Mouse (Mus musculus): ENCODE results near the gene Creld2.
"Not testable (repeated sequence)": the region's sequence is repeated elsewhere in the genome, so short reads cannot be mapped to it uniquely, and the experiment has no call there.

The Creld2 gene

DNA sequence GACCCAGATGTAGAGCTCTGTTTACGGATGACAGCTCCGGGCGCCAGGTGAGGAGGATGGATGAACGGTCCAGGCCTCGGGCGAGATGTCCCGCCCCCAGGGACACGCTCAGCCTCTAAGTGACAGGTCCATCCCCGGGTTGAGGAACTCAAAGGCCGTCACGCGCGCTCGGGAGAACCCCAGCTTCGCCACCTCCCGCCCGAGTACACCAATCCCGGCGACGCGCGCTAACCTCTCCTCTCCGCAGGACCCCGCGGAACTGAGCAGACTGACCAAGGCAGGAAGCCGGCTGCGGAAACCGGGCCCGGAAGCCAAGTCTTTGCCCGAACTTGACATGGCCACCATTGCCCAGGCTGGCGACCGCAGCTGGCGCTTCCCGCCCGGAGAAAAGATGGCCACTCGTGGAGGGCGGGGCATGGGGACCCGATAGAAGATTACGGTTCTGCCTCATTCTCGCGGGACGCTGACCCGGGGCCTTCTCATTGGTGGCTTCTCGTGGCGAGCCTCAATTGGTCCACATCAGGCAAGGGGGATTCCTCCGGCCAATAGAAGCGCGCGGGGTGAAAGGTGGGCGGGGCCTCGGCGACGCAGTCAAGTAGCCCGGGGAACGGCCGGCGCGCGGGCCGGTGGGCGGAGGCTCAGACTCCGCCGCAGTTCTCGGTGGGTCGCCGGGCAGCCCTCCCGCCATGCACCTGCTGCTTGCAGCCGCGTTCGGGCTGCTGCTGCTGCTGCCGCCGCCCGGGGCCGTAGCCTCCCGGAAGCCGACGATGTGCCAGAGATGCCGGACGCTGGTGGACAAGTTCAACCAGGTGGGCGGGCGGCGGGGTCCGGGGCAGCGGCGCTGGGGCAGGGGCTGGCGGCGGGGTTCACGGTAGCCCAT is at the start of gene Creld2, which contains the start of gene Alg12:
TSS of gene Creld2 (plus strand) at position 621 of the 880 bp plus-strand sequence.
TSS of gene Alg12 (minus strand) at position 293 of the 880 bp plus-strand sequence.
- DNase-seq (ENCODE audit: low read depth, low spot score) = peak; percentile 98

DNA sequence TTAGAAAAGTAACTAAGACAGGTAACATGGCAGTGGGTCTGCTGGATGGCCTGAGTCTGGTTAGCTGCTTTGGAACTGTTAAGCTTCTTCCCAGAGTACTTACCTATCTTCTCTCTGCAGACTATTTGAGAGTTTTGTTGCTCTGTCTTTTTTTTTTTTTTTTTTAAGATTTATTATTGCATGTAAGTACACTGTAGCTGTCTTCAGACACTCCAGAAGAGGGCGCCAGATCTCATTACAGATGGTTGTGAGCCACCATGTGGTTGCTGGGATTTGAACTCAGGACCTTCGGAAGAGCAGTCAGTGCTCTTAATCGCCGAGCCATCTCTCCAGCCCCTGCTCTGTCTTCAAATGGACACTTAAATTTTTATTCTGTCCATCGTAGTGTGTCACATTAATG is 44.8 kb upstream of the Creld2 start:
- DNase-seq (ENCODE audit: low read depth, low spot score) = not testable (repeated sequence)

DNA sequence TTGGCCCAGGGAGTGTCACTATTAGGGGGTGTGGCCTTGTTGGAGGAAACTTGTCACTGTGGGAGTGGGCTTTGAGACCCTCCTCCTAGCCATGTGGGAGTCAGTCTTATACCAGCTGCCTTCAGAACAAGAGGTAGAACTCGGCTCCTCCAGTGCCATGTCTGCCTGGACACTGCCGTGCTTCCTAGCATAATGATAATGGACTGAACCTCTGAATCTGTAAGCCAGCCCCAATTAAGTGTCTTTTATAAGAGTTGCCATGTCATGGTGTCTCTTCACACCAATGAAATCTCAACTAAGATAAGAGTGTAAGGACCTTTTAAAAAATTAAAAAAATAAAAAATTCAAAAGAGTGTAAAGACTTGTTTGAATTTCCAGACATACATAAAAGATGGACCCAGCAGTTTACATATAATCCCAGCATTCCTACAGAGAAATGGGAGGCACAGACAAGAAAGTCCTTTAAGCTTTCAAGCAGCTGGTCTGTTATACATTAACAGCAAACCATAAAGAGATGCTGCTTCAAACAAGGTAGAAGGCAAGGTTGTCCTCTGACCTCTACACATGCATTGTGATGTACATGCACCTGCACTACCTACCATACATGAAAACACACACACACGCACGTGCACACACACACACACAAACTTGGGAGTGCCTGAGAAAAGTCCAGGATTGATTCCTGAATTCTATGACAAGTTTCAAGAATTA is 27.2 kb upstream of the Creld2 start:
- DNase-seq (ENCODE audit: low read depth, low spot score) = no peak

DNA sequence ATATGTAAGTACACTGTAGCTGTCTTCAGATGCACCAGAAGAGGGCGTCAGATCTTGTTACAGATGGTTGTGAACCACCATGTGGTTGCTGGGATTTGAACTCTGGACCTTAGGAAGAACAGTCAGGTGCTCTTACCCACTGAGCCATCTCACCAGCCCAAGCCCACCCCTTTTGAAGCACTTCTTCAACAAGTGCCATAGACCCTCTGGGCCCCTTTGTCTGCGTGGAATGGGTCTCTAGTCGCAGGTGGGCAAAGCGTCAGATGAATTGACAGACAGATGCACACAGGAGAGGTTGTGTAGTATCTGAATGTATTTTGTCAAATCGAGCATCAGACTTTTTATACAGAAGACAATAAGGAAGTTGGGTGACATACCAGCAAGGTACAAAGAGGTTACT is 24.7 kb upstream of the Creld2 start:
- not testable (repeated sequence) for DNase-seq (ENCODE audit: low read depth, low spot score)

DNA sequence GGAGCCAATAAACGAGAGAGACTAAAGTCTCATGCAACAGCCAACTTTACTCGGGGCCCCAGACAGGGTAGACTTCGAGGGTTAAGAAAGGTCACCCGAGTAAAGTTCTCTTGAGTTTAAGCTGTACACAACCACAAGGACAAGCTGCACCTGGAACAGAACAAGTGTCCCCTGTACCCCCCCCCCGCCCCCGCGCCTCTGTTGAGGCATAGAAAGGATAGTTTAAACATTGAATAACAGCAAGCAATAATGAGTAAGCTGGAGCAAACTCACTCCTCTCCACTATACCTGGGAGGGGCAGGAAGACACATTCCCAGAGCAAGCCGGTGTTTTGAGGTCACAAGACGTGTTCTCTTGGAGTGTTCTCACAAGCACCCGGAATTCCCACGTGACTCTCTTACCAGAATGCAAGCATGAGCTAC is 19.5 kb upstream of the Creld2 start:
- DNase-seq (ENCODE audit: low read depth, low spot score) = no peak

DNA sequence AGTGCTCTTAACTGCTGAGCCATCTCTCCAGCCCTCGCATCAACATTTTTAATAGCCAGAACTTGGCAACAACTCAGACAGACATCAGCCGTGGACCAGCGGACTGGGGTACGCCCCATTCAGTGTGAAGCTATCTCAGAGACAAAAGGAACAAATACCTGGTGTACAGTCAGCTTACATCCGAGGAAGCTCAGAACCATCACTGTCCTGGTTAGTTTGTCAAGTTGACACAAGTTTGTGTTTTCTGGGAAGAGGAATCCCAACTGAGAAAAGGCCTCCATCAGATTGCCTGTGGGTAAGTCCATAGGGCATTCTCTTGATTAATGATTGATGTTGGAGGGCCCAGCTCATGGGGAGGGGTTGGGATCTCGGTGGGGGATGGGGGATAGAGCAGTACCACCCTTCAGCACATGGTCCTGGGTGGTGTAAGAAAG is 18.5 kb upstream of the Creld2 start:
- DNase-seq (ENCODE audit: low read depth, low spot score) = no peak

DNA sequence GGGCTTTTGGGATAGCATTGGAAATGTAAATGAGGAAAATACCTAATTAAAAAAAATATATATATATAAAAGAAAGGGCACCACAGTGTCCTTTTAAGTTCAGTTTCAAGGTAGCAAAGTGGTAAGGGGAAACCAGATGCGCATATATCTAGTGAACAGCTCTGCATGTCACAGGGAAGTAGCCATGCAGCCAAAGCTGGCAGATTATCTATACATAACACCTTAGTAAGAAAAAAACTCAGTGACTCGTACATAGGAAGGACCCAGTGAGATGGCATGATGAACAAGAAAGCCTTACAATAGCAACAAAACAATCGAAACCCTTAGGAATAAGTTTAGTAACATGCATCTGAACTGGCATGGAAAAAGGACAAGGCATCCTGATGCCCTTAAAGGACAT is 17.5 kb upstream of the Creld2 start:
- DNase-seq (ENCODE audit: low read depth, low spot score) = no peak

DNA sequence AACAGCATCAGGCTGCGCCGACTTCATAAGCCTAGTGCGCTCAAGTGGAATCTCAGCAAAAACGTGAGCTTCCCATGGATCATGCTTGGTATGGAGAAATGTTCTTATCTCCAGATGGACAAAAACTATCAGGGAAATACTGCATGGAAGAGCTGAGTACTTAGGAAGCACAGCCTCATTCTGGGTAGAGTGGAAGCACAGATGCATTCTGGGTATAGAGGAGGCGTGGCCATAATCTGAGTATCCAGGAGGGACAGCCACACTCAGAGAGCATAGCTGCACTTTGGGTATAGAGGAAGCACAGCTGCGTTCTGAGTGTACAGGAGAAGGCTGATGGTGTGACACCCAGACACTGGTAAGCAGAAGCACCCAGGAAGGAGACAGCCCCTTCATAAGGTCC is 17.1 kb upstream of the Creld2 start:
- no peak for DNase-seq (ENCODE audit: low read depth, low spot score)

DNA sequence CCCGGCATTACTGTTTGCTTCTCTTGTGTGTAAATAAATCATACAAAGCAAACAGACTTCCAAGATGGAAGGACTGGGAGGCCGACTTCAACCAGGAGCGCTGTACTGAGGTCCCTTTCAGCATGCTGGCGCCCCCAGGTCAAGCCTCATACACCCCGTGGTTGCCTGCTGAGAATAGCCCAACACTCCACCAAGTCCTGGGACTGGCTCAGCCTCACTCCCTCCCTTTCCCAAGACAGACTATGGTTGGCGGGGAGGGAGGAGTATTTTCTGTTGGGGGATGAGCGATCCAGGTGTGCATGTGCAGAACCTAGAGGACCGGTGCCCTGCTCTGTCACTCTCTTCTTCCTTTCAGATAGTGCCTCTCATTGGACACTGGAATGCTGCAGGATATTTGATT is 11.3 kb upstream of the Creld2 start:
- no peak for DNase-seq (ENCODE audit: low read depth, low spot score)

DNA sequence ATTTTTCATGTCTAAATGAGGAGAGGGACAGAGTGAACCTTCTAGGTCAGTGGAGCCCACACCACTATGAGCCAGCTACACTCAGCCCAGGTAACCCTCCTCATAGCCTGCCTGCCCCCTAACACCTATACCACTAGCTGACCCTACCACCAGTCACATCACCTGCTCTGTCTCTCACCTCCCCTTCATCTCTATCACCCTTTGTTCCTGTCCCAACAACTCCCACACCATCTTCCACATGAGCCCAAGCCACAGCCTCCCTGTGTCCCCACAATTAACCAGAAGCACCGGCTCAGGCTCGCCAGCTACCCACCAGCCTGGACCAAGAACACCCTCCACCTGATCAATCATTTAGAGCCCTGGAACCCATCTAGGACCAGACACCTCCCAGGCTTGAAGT is 9.1 kb upstream of the Creld2 start:
- DNase-seq (ENCODE audit: low read depth, low spot score) = no peak

DNA sequence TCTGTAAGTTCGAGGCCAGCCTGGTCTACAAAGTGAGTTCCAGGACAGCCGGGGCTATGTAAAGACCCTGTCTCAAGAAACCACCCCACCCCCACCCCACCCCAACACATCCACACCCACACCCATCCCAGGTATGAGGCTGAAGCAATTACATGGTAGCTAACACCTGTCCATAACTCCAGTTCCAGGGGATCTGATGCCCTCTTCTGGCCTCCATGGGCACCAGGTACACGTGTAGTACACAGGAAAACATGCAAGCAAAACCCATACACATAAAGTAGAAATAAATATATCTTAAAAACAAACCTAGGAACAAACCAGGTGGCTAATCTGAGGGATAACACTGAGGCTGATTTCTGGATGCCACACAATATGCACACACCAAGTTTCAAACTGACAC is 6.2 kb upstream of the Creld2 start:
- DNase-seq (ENCODE audit: low read depth, low spot score) = no peak

DNA sequence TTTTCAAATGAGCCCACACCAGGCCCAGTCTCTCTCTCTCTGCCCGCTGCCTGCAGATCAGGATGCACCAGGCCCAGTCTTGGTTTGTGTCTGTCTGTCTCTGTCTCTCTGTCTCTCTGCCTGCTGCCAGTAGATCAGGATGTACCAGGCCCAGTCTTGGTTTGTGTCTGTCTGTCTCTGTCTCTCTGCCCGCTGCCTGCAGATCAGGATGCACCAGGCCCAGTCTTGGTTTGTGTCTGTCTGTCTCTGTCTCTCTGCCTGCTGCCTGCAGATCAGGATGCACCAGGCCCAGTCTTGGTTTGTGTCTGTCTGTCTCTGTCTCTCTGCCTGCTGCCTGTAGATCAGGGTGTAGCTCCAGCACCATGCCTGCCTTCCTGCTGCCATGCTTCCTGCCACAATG is 5.6 kb upstream of the Creld2 start:
- DNase-seq (ENCODE audit: low read depth, low spot score) = not testable (repeated sequence)

DNA sequence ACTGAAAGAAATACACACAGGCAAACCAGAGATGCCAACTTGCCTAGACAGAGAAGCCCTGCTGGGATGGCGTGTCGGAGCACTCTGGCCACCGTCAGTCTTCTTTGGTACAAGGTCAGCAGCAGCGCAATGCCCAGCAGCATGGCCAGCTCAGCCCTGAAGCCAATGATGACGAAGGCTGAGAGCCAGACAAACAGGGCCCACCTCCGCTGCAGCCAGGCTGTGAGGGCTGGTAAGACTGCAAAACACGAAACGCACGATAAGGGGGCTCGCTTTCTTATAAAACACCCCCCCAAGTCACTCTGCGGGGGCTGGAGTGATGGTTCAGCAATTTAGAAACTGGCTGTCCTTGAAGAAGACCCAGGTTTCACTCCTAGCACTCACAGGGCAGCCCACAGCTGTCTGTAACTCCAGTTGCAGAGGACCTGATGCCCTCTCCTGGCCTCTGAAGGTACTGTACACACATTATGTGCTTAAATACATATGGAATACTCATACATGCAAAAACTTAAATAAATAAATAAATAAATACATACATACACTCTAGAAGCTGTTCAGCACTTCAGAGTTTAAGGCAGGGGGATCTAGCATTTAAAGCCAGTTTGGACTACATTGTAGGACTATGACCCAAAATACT is 4.9 kb upstream of the Creld2 start:
- DNase-seq (ENCODE audit: low read depth, low spot score) = no peak

DNA sequence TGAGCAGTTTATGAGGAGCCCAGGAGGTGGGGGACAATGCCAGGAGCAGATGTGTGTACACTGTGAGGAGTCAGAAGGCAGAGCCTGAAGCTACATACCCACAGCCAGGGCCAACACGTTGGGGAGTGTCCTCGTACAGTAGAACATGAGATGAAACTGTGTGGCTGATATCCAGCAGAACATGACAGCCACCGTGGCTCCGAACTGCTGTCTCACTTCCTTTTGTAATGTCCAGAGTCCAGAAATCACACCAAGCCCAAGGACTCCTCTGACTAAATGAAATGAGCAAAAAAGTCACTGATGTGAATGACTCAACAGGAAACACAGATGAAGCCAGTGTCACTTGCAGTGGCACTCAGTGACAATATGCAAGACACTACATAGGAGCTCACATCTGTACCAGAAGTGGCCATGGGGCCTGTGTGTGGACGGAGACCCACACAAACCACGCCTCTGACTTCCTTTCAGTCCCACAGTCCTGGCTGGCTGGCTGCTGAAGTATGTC is 4.2 kb upstream of the Creld2 start:
- no peak for DNase-seq (ENCODE audit: low read depth, low spot score)

DNA sequence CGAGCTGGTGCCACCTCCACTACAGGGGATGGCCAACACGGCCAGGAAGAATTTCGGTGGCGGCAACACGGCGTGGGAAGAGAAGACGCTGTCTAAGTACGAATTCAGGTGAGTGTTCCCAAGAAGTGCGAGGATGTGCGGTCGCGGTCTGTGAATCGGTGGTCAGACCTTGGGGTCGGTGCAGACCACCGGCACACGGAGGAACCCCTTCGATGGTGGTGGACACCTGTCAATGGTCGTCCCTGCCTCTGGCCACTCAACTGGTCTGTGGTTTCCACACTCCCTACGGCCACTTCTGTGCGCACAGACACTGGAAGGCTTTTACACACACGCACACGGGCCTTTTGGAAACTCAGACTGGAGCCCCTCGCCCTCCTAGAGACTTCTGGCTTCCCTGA is 459 bp downstream of the Creld2 start:
- no peak for DNase-seq (ENCODE audit: low read depth, low spot score)

DNA sequence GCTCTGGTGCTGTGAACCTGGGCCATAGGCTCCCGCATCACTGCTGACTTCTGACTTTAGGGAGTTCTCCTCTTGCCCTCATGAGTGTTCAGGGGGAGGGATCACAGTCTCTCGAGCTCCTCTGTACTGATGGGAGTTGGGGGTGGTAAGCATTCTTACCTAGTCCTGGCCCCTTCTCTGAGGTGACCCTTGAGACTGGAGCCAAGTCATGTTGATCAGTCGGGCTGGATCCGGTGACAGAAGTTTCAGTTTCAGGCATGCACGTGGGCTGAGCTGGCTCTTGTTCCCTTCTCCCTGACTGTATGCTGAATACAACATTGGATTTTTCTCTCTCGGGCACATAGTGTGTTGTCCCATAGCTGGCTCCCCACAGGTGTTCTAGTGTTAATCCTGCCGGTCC is 2.0 kb downstream of the Creld2 start:
- DNase-seq (ENCODE audit: low read depth, low spot score) = no peak

DNA sequence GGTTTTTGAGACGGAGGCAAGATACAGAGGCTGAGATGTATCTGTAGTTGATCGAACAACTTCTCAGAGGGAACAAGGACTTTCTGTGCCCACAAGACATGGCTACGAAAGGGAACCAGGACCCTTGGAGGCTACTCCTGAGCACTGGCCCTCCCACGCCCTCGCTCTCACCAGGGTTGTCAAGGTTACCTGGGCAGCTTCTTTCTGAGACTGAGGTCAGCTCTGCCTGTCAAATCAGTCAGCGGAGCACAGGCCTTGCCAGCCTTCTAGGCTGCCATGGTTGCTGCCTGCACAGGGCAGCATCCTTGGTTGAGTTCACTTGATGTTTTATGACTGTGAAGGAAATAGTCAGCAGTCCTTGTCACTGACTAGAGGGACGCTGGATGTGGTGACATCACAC is 3.1 kb downstream of the Creld2 start:
- DNase-seq (ENCODE audit: low read depth, low spot score) = no peak

DNA sequence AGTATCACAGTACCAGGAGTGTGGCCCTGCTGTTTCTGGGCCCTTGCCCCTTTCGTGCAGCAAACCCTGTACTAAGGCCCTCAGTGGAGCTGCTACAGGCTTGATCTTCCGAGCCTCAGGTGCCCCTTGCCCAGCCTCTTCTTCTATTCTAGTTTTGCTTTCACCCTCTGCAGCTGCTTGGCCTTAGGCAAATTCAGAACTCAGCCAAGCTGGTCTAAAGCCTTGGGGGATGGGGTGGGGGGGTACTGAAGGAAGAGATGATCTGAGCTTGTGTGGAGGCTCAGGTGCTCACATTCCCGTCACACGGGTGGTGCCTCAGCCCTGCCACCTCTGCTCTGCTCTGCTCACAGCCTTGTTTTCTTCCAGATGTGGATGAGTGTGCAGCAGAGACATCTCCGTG is 3.9 kb downstream of the Creld2 start:
- no peak for DNase-seq (ENCODE audit: low read depth, low spot score)

DNA sequence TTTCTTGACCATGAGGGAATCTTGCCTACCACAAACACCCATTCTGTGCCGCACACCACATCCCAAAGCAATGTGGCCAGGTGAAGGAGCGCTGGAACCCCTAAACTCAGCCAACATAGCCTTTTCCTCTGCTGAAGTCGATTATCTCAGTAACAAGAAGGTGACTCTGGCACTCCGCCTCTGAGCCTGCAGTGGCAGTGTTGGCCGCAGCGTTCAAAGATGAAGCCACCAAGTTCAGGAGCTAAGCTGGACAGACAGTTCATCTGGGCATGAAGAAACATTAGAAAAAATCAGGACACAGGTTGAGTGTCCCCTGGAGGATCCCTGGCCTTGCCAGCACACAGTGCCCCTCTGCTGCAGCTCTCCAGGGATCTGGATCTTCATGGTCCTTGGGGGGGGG is 8.0 kb downstream of the Creld2 start:
- DNase-seq (ENCODE audit: low read depth, low spot score) = no peak

DNA sequence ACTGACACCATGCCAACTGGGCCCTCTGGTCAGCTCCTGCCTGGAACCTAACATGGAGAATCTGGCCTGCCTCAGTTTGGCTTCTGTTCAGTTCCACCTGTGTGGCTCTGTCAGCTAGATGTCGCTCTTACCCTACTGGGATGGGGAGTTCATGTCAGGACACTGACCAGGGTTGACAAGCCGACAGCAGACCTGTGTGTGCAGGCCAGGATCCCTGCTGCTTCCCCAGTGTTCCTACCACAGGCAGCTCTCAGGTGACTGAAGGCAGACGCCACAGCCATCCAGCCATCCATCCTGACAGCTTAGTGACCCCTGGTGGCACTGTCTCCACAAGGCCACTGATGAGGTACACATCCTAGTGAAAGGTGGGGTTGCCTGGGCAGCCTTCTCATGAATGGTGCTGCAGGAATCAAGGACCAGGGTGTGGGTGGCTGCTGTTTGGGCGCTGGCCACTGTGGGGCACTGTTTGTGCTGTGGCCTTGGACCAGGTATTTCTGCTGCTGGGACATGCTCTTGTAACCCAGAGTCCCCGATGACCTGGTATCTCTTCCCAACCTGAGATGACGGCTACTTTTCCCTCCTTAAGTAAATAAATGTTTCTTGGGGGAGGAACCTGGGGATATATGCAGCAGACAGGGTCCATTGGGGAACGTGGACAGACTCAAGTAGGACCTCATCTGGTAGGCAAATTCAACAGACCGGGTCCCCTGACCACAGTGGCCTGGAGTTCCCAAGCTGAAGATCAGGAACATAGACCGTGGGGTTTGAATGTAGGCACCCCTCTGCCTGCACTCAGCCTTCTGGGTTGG is 8.7 kb downstream of the Creld2 start:
- DNase-seq (ENCODE audit: low read depth, low spot score) = peak; percentile 68

Measured in skeletal muscle tissue, adult 2 months (tissue).